Mouse (Mus musculus) liver, adult 2 months (tissue): ENCODE data around the gene Fam229b. TPM values are rescaled to one million over a fixed set of nuclear protein-coding genes. Genes with fewer than 3 reads are reported as not detected.

Experiments
- DNase-seq: peaks from one replicate; pipeline ENCODE4 v3.0.0-alpha.2; 2011; ENCODE audit warnings: low read depth, low spot score; ENCODE audit errors: extremely low read depth
- H3K27ac ChIP-seq: fragments of 200-500 bp; replicated peaks from 2 replicates; pipeline ENCODE4 v1.5.1; 2012; ENCODE audit warnings: low read depth, mild to moderate bottlenecking, control low read depth, inconsistent platforms, low read length; ENCODE audit not compliant: insufficient read depth
- H3K27me3 ChIP-seq: fragments of 200-500 bp; 2 replicates; pipeline ENCODE4 v1.6.1; 2012; ENCODE audit warnings: mild to moderate bottlenecking, moderate library complexity, low read length, inconsistent platforms; ENCODE audit not compliant: control insufficient read depth, insufficient read depth
- H3K36me3 ChIP-seq: fragments of 200-500 bp; 2 replicates; pipeline ENCODE4 v1.6.1; 2012; ENCODE audit warnings: low read length, inconsistent platforms; ENCODE audit not compliant: control insufficient read depth, insufficient read depth
- H3K4me1 ChIP-seq: fragments of 200-500 bp; 2 replicates; pipeline ENCODE4 v1.6.1; 2011; ENCODE audit warnings: low read length; ENCODE audit not compliant: control insufficient read depth, insufficient read depth
- H3K4me3 ChIP-seq: fragments of 200-500 bp; 2 replicates; pipeline ENCODE4 v1.5.1; 2011; ENCODE audit warnings: low read depth, mild to moderate bottlenecking, control low read depth, low read length, moderate library complexity; ENCODE audit not compliant: insufficient read depth
- H3K79me2 ChIP-seq: fragments of 200-500 bp; 2 replicates; pipeline ENCODE4 v1.6.1; 2012; ENCODE audit warnings: inconsistent platforms, mild to moderate bottlenecking, low read length, moderate library complexity; ENCODE audit not compliant: control insufficient read depth, insufficient read depth
- H3K9ac ChIP-seq: fragments of 200-500 bp; 2 replicates; pipeline ENCODE4 v1.6.1; 2012; ENCODE audit warnings: low read depth, mild to moderate bottlenecking, control low read depth, inconsistent platforms, low read length
- CTCF ChIP-seq: fragments of 200-500 bp; IDR thresholded peaks from 2 replicates; pipeline ENCODE4 v1.5.1; 2011; ENCODE audit warnings: low read depth, low read length, control low read depth
- POLR2A ChIP-seq: fragments of 200-500 bp; IDR thresholded peaks from 2 replicates; pipeline ENCODE4 v1.6.1; 2011; ENCODE audit warnings: low read length, control low read depth; ENCODE audit not compliant: insufficient read depth; ENCODE audit errors: extremely low read depth
- WGBS: fragments of 180-500 bp; shearing (Covaris S2); methylation state at CpG from one replicate; pipeline ENCODE4 v1.1.7; 2018; 5-methylcytosine and 5-hydroxymethylcytosine counted together
- polyA plus RNA-seq: library from polyadenylated mRNA; depleted of rRNA; stranded (reverse); fragments of >200 nt; gene quantifications from 2 replicates; pipeline ENCODE4 v1.2.3, GENCODE M21; 2012
- total RNA-seq: library from RNA; depleted of rRNA; stranded (reverse); fragments of >200 nt; gene quantifications from 2 replicates; pipeline ENCODE4 v1.2.3, GENCODE M21; 2014

Fam229b gene
- total and polyA plus RNA-seq, 2 experiments: 0.35 to 1.1 TPM

GRCm38 (mm10) chr10:39142216-39142615, 8.5 kb upstream of the Fam229b start:
- TF ChIP-seq POLR2A (no peak), CTCF (no peak)

GRCm38 (mm10) chr10:39141401-39141800, 7.7 kb upstream of the Fam229b start:
- Histone ChIP-seq H3K9ac (no peak overlapping the region), H3K27me3 (no peaks in the 10 kb centered on the region), H3K36me3 (0 out of 2 replicates have a peak, but pooled peaks cover 1% of the 10 kb centered on the region), H3K79me2 (no peaks in the 10 kb centered on the region), H3K4me1 (no peaks in the 10 kb centered on the region), H3K4me3 (no peak overlapping the region), H3K27ac (no peak overlapping the region)
- TF ChIP-seq POLR2A: no peak
- no peak for TF ChIP-seq CTCF
- no peak for DNase-seq
- WGBS: 98% methylated on average over 2 of the region's 2 CpGs

More at GRCm38 (mm10) chr10:39142216-39142615, 8.5 kb upstream of the Fam229b start:
- Histone ChIP-seq H3K4me1 (no peaks in the 10 kb centered on the region), H3K36me3 (0 out of 2 replicates have a peak, but pooled peaks cover 1% of the 10 kb centered on the region), H3K27ac (no peak overlapping the region), H3K79me2 (no peaks in the 10 kb centered on the region), H3K9ac (no peak overlapping the region), H3K4me3 (no peak overlapping the region), H3K27me3 (no peaks in the 10 kb centered on the region)
- 96% methylated on average over 12 of the region's 12 CpGs for WGBS
- DNase-seq: no peak

GRCm38 (mm10) chr10:39140843-39141242, 7.1 kb upstream of the Fam229b start:
- 94% methylated on average over 14 of the region's 14 CpGs for WGBS
- TF ChIP-seq CTCF: no peak
- TF ChIP-seq POLR2A: no peak
- Histone ChIP-seq H3K4me3 (no peak overlapping the region), H3K4me1 (no peaks in the 10 kb centered on the region), H3K36me3 (0 out of 2 replicates have a peak, but pooled peaks cover 1% of the 10 kb centered on the region), H3K9ac (no peak overlapping the region), H3K79me2 (no peaks in the 10 kb centered on the region), H3K27ac (no peak overlapping the region), H3K27me3 (no peaks in the 10 kb centered on the region)
- DNase-seq: no peak

GRCm38 (mm10) chr10:39138761-39139160, 5.0 kb upstream of the Fam229b start:
- Histone ChIP-seq H3K27me3 (no peaks in the 10 kb centered on the region), H3K27ac (no peak overlapping the region), H3K9ac (no peak overlapping the region), H3K4me3 (no peak overlapping the region), H3K4me1 (no peaks in the 10 kb centered on the region), H3K79me2 (no peaks in the 10 kb centered on the region), H3K36me3 (0 out of 2 replicates have a peak, but pooled peaks cover 1% of the 10 kb centered on the region)
- no peak for TF ChIP-seq POLR2A
- TF ChIP-seq CTCF: no peak
- DNase-seq: no peak
- 88% methylated on average over 6 of the region's 6 CpGs for WGBS

- no peaks in the 10 kb centered on the region for H3K27me3 ChIP-seq
- H3K79me2 ChIP-seq: no peaks in the 10 kb centered on the region
- H3K9ac ChIP-seq: no peak overlapping the region
- 86% methylated on average over 3 of the region's 3 CpGs for WGBS
- no peak overlapping the region for H3K27ac ChIP-seq
- DNase-seq: no peak
- H3K36me3 ChIP-seq: no peaks in the 10 kb centered on the region
- H3K4me3 ChIP-seq: no peak overlapping the region
- TF ChIP-seq CTCF: no peak
- no peak for TF ChIP-seq POLR2A
- H3K4me1 ChIP-seq: no peaks in the 10 kb centered on the region
Measured at GRCm38 (mm10) chr10:39137766-39138165, 4.1 kb upstream of the Fam229b start.

GRCm38 (mm10) chr10:39121412-39121811, 12.3 kb downstream of the Fam229b start:
- no peak overlapping the region for H3K9ac ChIP-seq
- H3K27ac ChIP-seq: no peak overlapping the region
- H3K36me3 ChIP-seq: no peaks in the 10 kb centered on the region
- H3K4me1 ChIP-seq: no peaks in the 10 kb centered on the region
- 26% methylated on average over 4 of the region's 4 CpGs for WGBS
- H3K27me3 ChIP-seq: no peaks in the 10 kb centered on the region
- no peak overlapping the region for H3K4me3 ChIP-seq
- H3K79me2 ChIP-seq: no peaks in the 10 kb centered on the region
- TF ChIP-seq CTCF (peak; percentile 20; the same call in 1 of the 2 replicates), POLR2A (no peak)
- DNase-seq: peak; percentile 11
